Comparison of ENCODE assay signal across 7 mouse cellular contexts in the genomic region with DNA sequence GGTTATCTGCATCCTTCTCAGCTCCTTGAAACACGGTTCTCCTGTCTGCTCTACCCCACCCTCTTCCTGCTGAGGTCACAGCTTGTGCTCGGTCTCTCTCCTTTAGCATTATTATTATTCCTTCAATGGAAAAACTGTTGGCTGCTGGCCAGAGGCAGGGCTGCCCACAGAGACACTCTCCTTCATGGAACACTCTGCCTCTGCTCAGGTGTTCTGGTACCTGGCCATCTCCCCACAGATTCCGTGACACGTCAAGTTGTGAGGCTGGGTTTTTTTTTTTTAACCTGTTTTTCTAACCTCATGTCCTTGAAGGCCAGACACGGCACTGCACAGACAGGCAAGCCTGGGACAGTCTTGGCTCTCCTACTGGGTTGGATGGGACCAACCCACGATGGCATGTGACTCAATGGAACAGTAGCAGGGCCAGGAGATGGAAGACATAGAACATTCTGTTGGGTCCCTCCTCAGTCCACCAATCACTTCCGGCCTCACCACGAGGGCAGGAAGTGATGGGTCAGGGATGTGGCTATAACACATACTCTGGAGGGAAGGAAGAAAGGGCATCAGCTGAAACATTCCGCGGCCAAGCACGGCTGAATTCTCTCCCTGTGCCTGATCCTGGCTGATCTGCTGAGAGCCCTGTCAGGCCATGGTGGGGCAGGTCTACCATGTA. TPM values are rescaled to one million over a fixed set of nuclear protein-coding genes. Genes with fewer than 3 reads are reported as not detected.
DNase-seq lines count a peak whose midpoint lies in the region; ATAC-seq lines count a peak whose summit lies in the region.

No protein-coding gene starts in this region.

- H3K27me3 ChIP-seq in forebrain, embryonic 14.5 days (replicated peaks; ENCODE audit: control insufficient read depth, insufficient read depth, low read length), result no peaks in the 10 kb centered on the region

- H3K9me3 ChIP-seq in forebrain, embryonic 14.5 days (replicated peaks; ENCODE audit: control insufficient read depth, low read length), result no peaks in the 10 kb centered on the region

- H3K4me1 ChIP-seq in brown adipose tissue, adult 24 weeks (ENCODE audit: control insufficient read depth, insufficient read depth, insufficient read length, low read length), result peaks cover 67% of the 10 kb centered on the region
- H3K4me1 ChIP-seq in forebrain, embryonic 14.5 days (ENCODE audit: control insufficient read depth, insufficient read depth, low read length), result peaks cover 85% of the 10 kb centered on the region

- H3K36me3 ChIP-seq in forebrain, embryonic 14.5 days (ENCODE audit: control insufficient read depth, insufficient read depth, low read length), result peaks cover 9% of the 10 kb centered on the region; the same call in 1 of the 2 replicates

- H3K27ac ChIP-seq in brown adipose tissue, adult 24 weeks (replicated peaks; ENCODE audit: low read depth, low read length), result peak overlapping the region; percentile 71
- peak overlapping the region; percentile 55 for H3K27ac ChIP-seq in forebrain, embryonic 14.5 days (ENCODE audit: low read depth, low read length)

- no peak for ATAC-seq in forebrain, embryonic 14.5 days

- peak overlapping the region; percentile 80 for H3K4me2 ChIP-seq in forebrain, embryonic 14.5 days (ENCODE audit: low read length)

- H3K9ac ChIP-seq in forebrain, embryonic 14.5 days (ENCODE audit: low read length), result peak overlapping the region; percentile 14; the same call in 1 of the 2 replicates

- H3K4me3 ChIP-seq in brown adipose tissue, adult 24 weeks (ENCODE audit: insufficient read depth, low read depth, low read length), result peak overlapping the region; percentile 14; the same call in 1 of the 2 replicates
- no peak overlapping the region for H3K4me3 ChIP-seq in forebrain, embryonic 14.5 days (ENCODE audit: low read depth, low read length)

- WGBS in forebrain, embryonic 14.5 days, result 63% methylated on average over 11 of the region's 11 CpGs

- DNase-seq in forebrain, embryonic 14.5 days (ENCODE audit: low spot score), result no peak
- DNase-seq in kidney, adult 18-20 months, result peak; percentile 53
- peak; percentile 55 to 63 for DNase-seq in lung, postnatal 4 days
- DNase-seq in thymus, postnatal 4 days, result no peak
- no peak for DNase-seq in frontal cortex, postnatal 36 days (ENCODE audit: low spot score in 2 of 2)
- DNase-seq in adrenal gland, adult 2 months, result no peak

RNA-seq across cellular contexts. Expression of a gene that starts 18.5 kb away (rescaled TPM):
- 5.6 and 8.9 TPM in 2 replicates for polyA plus RNA-seq in brown adipose tissue, adult 24 weeks (2012; ENCODE audit: insufficient read depth, insufficient read length, missing spikeins)
- 30.3 and 32.3 TPM in 2 replicates for polyA plus RNA-seq in forebrain, embryonic 14.5 days (2014; fragmentation: Nextera tagmentation; extraction: Ambion mirVana)
- total RNA-seq in adrenal gland, adult 2 months (2021), result 10 to 100 TPM; 17.6 to 21.1 TPM
- polyA plus RNA-seq in adrenal gland, adult 2 months (2012; rRNA removed), result 37.1 and 49.2 TPM in 2 replicates

RNA-seq across cellular contexts. Expression of a gene that starts 53.0 kb away (rescaled TPM):
- polyA plus RNA-seq in brown adipose tissue, adult 24 weeks (2012; ENCODE audit: insufficient read depth, insufficient read length, missing spikeins), result 21.0 and 21.6 TPM in 2 replicates
- polyA plus RNA-seq in forebrain, embryonic 14.5 days (2014; fragmentation: Nextera tagmentation; extraction: Ambion mirVana), result 23.4 and 24.6 TPM in 2 replicates
- 10 to 100 TPM; 46.4 to 70.8 TPM for total RNA-seq in adrenal gland, adult 2 months (2021)
- polyA plus RNA-seq in adrenal gland, adult 2 months (2012; rRNA removed), result 70.1 and 84.9 TPM in 2 replicates

Comparison
In these comparisons a context has a peak if more than half of its experiments do, and no peak if none do; other contexts are left out.
1. DNase-seq: peak in kidney, adult 18-20 months (single experiment) and lung, postnatal 4 days (2 of 2); none in forebrain, embryonic 14.5 days (single experiment), thymus, postnatal 4 days (single experiment), frontal cortex, postnatal 36 days (0 of 2) and adrenal gland, adult 2 months (single experiment).